Mouse (Mus musculus): ENCODE results near the gene Kdelc1. TPM values are rescaled to one million over a fixed set of nuclear protein-coding genes. Genes with fewer than 3 reads are reported as not detected.

Kdelc1 gene
- total and polyA plus RNA-seq, 3 experiments: 15.3 to 31.7 (median 17.9) TPM

DNA sequence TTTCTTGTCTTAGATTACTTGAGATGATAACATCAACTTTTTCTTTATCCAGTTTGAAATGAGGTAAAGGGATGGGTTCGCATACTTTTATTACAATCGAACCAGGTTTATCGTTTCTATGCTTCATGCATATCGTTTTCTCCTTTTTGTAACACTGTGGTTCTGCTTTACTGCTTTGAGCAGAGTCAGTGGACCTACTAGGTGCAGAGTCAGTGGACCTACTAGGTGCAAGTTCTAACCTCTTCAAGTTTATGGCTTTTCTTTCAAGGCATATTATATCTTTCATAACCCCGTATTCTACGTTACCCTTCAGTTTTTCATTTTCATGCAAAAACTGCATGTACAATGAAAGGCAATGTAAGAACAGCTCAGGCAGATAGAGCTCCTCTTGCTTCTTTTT, 55.2 kb downstream of the Kdelc1 start:
- no peak for DNase-seq

DNA sequence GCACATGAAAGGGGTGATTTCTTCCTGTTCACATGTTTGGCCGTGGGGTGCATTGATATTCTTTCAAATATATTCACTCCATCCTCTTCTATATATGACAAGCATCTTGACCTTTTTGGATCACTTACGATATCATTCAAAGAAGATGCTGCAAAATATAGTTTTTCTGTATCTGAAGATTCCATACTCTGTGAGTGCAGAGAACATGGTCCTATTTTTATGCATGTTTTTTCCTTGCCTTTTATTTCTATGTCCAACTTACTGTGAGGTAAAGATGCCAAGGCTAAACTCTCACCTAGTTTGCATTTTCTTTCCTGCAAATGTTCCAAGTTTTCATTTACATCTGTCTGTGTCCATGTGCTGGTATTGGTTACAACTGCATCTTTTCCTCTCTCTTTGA, 56.8 kb downstream of the Kdelc1 start, which contains the start of gene Gm8251:
TSS of gene Gm8251 (minus strand) at position 101 of the 400 bp plus-strand sequence.
- DNase-seq: no peak

DNA sequence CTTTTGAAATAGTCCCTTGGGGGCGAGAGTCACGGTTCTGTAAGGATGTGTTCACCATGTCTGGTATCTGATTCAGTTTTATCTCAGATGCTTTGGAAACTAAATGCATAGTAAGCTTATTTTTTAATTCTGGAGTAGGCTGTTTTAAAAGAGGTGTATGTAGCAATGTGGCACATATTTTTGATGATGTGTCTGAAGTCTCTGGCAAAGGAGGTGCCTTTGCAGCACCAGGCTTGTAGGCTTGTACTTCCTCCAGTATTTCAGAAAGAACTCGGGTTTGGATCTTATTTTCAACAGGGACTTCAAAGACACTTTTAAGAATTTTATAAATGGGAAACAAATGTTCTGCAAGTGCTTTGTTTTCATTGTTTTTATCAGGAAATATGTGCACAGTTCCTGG, 60.8 kb downstream of the Kdelc1 start:
- DNase-seq: no peak

Other genes starting within 250 kb of the Kdelc1 start
- gene Tpp2, start 185.2 kb downstream of the Kdelc1 start, total RNA-seq (2021): 10 to 100 TPM; 44.3 to 45.1 TPM
- gene Tpp2, start 185.2 kb downstream of the Kdelc1 start, polyA plus RNA-seq (2012; rRNA removed): 4.9 and 6.3 TPM in 2 replicates
- gene Mettl21c, start 98.8 kb downstream of the Kdelc1 start, total RNA-seq (2021): not detected
- gene Mettl21c, start 98.8 kb downstream of the Kdelc1 start, polyA plus RNA-seq (2012; rRNA removed): 0.04 TPM in 1 of 2 replicates, not detected in the other
- gene Gm8251, start 56.9 kb downstream of the Kdelc1 start, total RNA-seq (2021): under 1 TPM in 1 of 2 experiments, not detected in 1; 0.12 TPM
- not detected in 2 replicates for gene Gm8251, start 56.9 kb downstream of the Kdelc1 start, polyA plus RNA-seq (2012; rRNA removed)
- 10 to 100 TPM in 1 of 2 experiments, 1 to 10 TPM in 1; 9.3 to 11.5 TPM for gene Tex30, start 16.4 kb downstream of the Kdelc1 start, total RNA-seq (2021)
- gene Tex30, start 16.4 kb downstream of the Kdelc1 start, polyA plus RNA-seq (2012; rRNA removed): 1.2 and 1.4 TPM in 2 replicates
- gene Bivm, start 149 bp upstream of the Kdelc1 start, total RNA-seq (2021): 10 to 100 TPM; 13.3 to 19.4 TPM
- 3.4 and 9.2 TPM in 2 replicates for gene Bivm, start 149 bp upstream of the Kdelc1 start, polyA plus RNA-seq (2012; rRNA removed)
- gene Ercc5, start 28.9 kb upstream of the Kdelc1 start, total RNA-seq (2021): 10 to 100 TPM; 17.5 to 23.9 TPM
- 2.6 and 3.5 TPM in 2 replicates for gene Ercc5, start 28.9 kb upstream of the Kdelc1 start, polyA plus RNA-seq (2012; rRNA removed)
- gene Mettl21e, start 100.2 kb upstream of the Kdelc1 start, total RNA-seq (2021): not detected
- gene Mettl21e, start 100.2 kb upstream of the Kdelc1 start, polyA plus RNA-seq (2012; rRNA removed): not detected in 2 replicates

Data from adrenal gland, adult 2 months (tissue).